Mouse (Mus musculus) stomach, embryonic 14.5 days (tissue): ENCODE results near the gene Phactr3. TPM values are rescaled to one million over a fixed set of nuclear protein-coding genes. Genes with fewer than 3 reads are reported as not detected.

ENCODE experiments used
- ATAC-seq: fragments of 200-750 bp; cut with Nextera tagmentation; 2 replicates; pipeline ENCODE4 v1.8.0; 2017; ENCODE audit warnings: low read depth, moderate TSS enrichment; ENCODE audit not compliant: insufficient number of reproducible peaks, insufficient read depth, low FRiP score
- H3K27ac ChIP-seq: fragments of 300-500 bp; sonication (generic); 2 replicates; pipeline ENCODE4 v1.5.1; 2014; ENCODE audit warnings: mild to moderate bottlenecking, low read length, moderate library complexity, mixed read lengths
- H3K27me3 ChIP-seq: fragments of 300-500 bp; sonication (generic); 2 replicates; pipeline ENCODE4 v1.6.1; 2014; ENCODE audit warnings: low read length, control low read depth, mixed read lengths; ENCODE audit not compliant: control insufficient read depth, insufficient read depth
- H3K36me3 ChIP-seq: fragments of 300-500 bp; sonication (generic); 2 replicates; pipeline ENCODE4 v1.6.1; 2014; ENCODE audit warnings: mild to moderate bottlenecking, control low read depth, low read length, moderate library complexity, mixed read lengths; ENCODE audit not compliant: control insufficient read depth, insufficient read depth
- H3K4me1 ChIP-seq: fragments of 300-500 bp; sonication (generic); 2 replicates; pipeline ENCODE4 v1.6.1; 2014; ENCODE audit warnings: low read length, control low read depth, mixed read lengths; ENCODE audit not compliant: control insufficient read depth, insufficient read depth
- H3K4me2 ChIP-seq: fragments of 300-500 bp; sonication (generic); replicated peaks from 2 replicates; pipeline ENCODE4 v1.6.1; 2014; ENCODE audit warnings: low read depth, low read length, control low read depth
- H3K4me3 ChIP-seq: fragments of 300-500 bp; sonication (generic); 2 replicates; pipeline ENCODE4 v1.5.1; 2014; ENCODE audit warnings: low read depth, low read length, control low read depth
- H3K9ac ChIP-seq: fragments of 300-500 bp; sonication (generic); replicated peaks from 2 replicates; pipeline ENCODE4 v1.6.1; 2014; ENCODE audit warnings: low read depth, mild to moderate bottlenecking, control low read depth, low read length, moderate library complexity, mixed read lengths
- H3K9me3 ChIP-seq: fragments of 300-500 bp; sonication (generic); 2 replicates; pipeline ENCODE4 v1.6.1; 2016; ENCODE audit warnings: low read depth, low read length, control low read depth; ENCODE audit not compliant: control insufficient read depth
- WGBS: fragments of 180-500 bp; shearing (Covaris S2); extraction: QIAGEN DNeasy Blood & Tissue Kit; methylation state at CpG from one replicate; pipeline ENCODE4 v1.1.7; 2014; 5-methylcytosine and 5-hydroxymethylcytosine counted together
- polyA plus RNA-seq: library from polyadenylated mRNA; unstranded; fragments of >200 nt; fragmentation: Nextera tagmentation; extraction: Ambion mirVana; gene quantifications from 2 replicates; pipeline ENCODE4 v1.2.1, GENCODE M21; 2014

Gene Phactr3
- polyA plus RNA-seq, 1 experiment from 2014 or later = 4.6 TPM

DNA sequence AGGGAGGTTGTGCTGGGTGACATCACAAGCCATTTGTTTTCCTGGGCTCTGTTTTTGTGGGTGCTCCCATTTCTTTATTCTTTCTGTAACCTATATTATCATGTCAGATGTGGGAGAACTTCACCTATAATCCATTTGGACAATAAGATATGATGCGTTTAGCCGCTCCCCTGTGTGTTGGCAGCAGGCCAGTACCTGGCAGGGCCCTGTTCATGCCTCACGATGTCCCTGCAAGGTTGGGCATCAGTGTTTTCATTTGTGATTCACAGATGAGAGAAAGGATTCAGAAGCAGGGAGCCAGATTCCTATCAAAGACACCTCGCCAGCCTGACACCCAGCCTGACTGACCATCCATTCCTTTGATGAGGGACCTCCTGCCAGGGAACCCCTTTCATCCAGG, 99.7 kb downstream of the Phactr3 start:
- no peak for ATAC-seq
- Histone ChIP-seq H3K4me1 (no peaks in the 10 kb centered on the region), H3K4me3 (no peak overlapping the region), H3K4me2 (no peak overlapping the region), H3K9ac (no peak overlapping the region), H3K36me3 (no peaks in the 10 kb centered on the region), H3K9me3 (no peaks in the 10 kb centered on the region), H3K27me3 (no peaks in the 10 kb centered on the region), H3K27ac (no peak overlapping the region)
- WGBS = 60% methylated on average over 4 of the region's 4 CpGs

DNA sequence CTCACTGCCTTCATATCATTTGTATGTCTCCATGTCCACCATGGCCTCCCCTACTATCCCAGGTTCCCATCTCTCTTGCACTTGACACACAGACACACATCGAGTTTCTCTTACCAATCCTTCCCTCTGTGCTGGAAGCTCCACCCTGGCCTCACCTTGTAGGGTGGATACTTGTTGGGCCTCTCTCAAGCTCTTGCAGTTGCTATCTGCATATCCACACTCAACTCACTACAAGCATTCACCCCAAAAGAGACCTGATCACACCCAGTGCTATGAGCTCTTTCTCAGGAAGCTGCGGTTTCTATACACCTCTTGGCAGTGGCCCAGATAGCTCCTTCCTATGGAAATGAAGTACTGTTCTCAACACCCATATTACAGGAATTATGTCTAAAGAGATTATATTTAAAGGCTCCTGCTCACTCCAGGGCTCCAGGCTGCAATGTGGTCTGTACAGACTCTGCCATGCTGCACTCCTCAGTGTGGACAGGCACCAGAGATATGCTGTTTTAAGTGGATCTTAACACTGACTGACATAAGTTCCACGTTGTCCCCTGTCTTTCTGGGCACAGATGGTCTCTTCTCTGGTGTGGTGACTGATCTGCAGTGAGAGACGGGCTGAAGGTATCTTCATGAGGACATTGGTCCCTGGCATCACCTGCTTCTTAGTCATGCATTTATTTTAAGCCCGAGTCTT, 100.8 kb downstream of the Phactr3 start:
- Histone ChIP-seq H3K27me3 (no peaks in the 10 kb centered on the region), H3K4me3 (no peak overlapping the region), H3K4me1 (no peaks in the 10 kb centered on the region), H3K27ac (no peak overlapping the region), H3K9ac (no peak overlapping the region), H3K4me2 (no peak overlapping the region), H3K9me3 (no peaks in the 10 kb centered on the region), H3K36me3 (no peaks in the 10 kb centered on the region)
- no peak for ATAC-seq
- 69% methylated on average over 5 of the region's 5 CpGs for WGBS

DNA sequence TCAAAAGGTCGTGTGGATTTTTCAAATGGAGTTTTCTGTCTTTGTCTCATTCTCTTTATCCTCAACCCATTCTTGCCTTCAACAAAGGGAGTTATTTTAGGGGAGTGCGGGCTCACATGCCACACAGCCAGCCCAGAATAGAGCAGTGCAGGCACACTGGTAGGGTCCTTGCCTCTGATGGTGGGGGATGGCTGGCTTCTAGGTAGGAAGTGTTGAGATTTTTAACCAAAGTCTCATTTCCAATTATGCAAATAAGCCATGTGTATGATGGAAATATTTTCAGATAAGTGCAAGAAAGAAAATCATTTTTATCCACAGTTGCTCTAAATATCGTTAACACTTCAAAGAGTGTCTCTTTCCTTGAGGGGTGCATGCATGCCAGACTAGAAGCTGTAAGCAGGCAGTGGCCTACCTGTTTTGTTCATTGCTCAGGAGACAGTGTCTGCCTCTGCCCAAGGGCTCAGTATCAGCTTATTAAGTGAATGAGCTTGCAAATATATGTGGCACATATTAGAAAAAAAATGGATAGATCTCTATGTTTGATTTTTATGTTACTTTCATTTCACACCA, 101.5 kb downstream of the Phactr3 start:
- Histone ChIP-seq H3K9ac (no peak overlapping the region), H3K27me3 (no peaks in the 10 kb centered on the region), H3K4me2 (no peak overlapping the region), H3K9me3 (no peaks in the 10 kb centered on the region), H3K4me1 (no peaks in the 10 kb centered on the region), H3K27ac (no peak overlapping the region), H3K4me3 (no peak overlapping the region), H3K36me3 (no peaks in the 10 kb centered on the region)
- WGBS = 73% methylated on average over 3 of the region's 3 CpGs
- no peak for ATAC-seq

DNA sequence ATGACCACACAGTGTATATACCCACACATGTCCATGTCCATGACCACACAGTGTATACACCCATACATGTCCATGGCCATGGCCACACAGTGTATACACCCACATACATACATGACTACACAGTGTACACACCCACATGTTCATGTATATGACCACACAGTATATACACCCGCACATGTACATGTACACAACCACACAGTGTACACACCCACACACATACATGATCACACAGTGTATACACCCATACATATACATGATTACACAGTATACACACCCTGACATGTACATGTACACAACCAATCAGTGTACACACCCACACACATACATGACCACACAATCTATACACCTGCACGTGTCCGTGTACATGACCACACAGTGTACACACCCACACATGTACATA, 102.2 kb downstream of the Phactr3 start:
- H3K4me2 ChIP-seq = no peak overlapping the region
- no peaks in the 10 kb centered on the region for H3K27me3 ChIP-seq
- H3K9ac ChIP-seq = no peak overlapping the region
- H3K36me3 ChIP-seq = no peaks in the 10 kb centered on the region
- no peak overlapping the region for H3K27ac ChIP-seq
- H3K4me3 ChIP-seq = no peak overlapping the region
- no peaks in the 10 kb centered on the region for H3K4me1 ChIP-seq
- 92% methylated on average over 3 of the region's 3 CpGs for WGBS
- ATAC-seq = peak; percentile 76
- H3K9me3 ChIP-seq = no peaks in the 10 kb centered on the region

DNA sequence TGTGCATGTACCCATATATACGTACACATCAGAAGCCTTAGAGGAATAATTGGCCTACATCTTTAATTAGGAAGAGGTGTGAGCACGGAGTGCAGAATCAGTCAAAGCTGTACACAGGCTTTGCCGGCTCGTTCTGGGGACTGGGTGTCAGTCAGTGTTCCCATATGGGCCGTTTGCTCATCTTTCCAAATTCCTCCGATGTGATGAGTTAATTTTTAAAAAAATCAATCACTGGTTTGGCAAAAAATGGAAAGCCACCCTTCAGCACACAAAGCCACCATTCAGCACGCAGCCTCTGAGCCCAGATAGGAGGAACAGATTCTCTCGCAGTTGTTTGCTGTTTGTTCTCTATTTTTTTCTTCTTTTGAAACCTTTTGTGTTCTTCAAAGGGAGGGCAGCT, 110.5 kb downstream of the Phactr3 start:
- Histone ChIP-seq H3K4me1 (no peaks in the 10 kb centered on the region), H3K4me3 (no peak overlapping the region), H3K36me3 (no peaks in the 10 kb centered on the region), H3K4me2 (no peak overlapping the region), H3K9me3 (no peaks in the 10 kb centered on the region), H3K27ac (no peak overlapping the region), H3K9ac (no peak overlapping the region), H3K27me3 (no peaks in the 10 kb centered on the region)
- WGBS = 69% methylated on average over 8 of the region's 8 CpGs
- no peak for ATAC-seq

DNA sequence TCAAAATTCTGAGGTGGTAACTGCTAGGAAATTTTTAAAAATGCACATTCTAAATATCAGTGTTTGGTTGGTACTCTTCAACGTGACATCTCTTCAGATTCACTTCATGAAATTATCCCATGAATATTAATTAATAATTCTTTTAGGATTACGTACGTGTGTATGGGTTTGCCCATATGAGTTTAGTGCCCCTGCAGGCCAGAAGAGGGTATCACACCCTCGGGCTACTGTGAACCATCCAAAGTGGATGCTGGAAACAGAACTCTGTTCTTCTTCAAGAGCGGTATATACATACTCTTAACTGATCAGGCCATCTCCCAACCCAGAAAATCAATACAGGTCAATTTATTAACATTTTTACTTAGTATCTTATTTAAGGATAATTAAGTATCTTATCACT, 114.7 kb downstream of the Phactr3 start:
- Histone ChIP-seq H3K9ac (no peak overlapping the region), H3K4me3 (no peak overlapping the region), H3K27ac (no peak overlapping the region), H3K4me2 (no peak overlapping the region), H3K4me1 (no peaks in the 10 kb centered on the region), H3K36me3 (no peaks in the 10 kb centered on the region), H3K27me3 (no peaks in the 10 kb centered on the region), H3K9me3 (no peaks in the 10 kb centered on the region)
- ATAC-seq = no peak
- WGBS = 77% methylated on average over 5 of the region's 5 CpGs

DNA sequence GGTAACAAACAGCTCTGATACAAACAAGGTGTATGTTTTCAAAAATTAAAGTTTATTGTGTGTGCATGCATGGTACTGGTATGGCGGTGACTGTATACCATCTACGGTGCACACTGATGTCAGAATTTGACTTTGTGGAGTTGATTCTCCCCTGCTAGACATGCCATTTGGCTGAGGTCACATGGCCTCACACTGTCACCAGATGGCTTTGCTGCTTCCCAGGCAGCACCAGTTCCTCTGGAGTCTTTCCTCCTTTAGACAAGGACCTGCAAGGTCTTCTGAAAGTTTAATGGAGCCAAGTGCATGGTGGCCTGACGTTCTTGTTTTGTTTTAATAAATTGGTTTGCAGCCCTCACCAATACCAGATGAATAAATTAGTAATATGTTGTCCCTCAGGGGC, 118.3 kb downstream of the Phactr3 start:
- H3K27ac ChIP-seq = no peak overlapping the region

DNA sequence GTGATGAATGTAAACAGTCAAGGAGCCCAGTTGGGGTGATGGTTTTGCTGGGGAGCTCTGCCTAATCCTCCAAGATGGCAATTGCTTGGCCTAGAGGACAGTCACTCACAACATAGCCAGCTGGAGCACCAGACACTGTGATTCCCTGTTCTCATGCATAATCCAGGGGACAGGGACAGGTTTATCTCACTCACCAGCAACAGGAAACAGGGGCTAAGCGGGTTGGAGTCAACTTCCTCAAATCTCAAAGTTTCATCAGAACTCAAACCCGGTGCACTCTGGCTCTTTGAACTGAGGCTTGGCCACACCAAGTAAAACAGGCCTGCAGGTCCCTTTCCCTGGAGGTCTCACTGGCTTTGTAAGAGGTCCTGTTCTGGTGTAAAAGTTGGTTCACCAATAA, 119.7 kb downstream of the Phactr3 start:
- H3K4me2 ChIP-seq = no peak overlapping the region
- no peak overlapping the region for H3K27ac ChIP-seq
- no peaks in the 10 kb centered on the region for H3K36me3 ChIP-seq
- 76% methylated on average over 2 of the region's 2 CpGs for WGBS
- no peaks in the 10 kb centered on the region for H3K9me3 ChIP-seq
- H3K4me3 ChIP-seq = no peak overlapping the region
- no peaks in the 10 kb centered on the region for H3K27me3 ChIP-seq
- H3K4me1 ChIP-seq = no peaks in the 10 kb centered on the region
- no peak for ATAC-seq
- no peak overlapping the region for H3K9ac ChIP-seq

More for the DNA sequence above, 118.3 kb downstream of the Phactr3 start:
- Histone ChIP-seq H3K4me2 (no peak overlapping the region), H3K4me1 (no peaks in the 10 kb centered on the region), H3K9ac (no peak overlapping the region), H3K36me3 (no peaks in the 10 kb centered on the region), H3K9me3 (no peaks in the 10 kb centered on the region), H3K27me3 (no peaks in the 10 kb centered on the region), H3K4me3 (no peak overlapping the region)
- 76% methylated on average over 3 of the region's 3 CpGs for WGBS
- ATAC-seq = no peak

DNA sequence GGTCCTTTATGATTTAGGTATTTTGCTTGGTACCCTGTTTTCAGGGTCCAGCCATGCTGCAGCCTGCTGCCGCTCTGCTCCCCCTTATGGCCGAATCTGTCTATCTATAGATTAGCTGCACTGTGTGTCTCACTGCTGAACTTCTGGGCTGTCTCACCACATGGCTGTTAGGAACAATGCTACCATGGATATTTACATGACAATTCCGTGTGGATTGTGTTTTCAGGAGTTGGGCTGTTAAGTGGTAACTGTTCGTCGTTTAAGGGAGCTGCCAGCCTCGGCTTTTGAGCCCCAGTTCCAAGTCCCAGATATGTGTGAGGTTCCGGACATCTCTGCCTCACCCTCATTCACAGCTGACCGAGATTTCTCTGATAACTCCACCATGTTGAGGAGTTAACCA, 122.1 kb downstream of the Phactr3 start:
- no peak overlapping the region for H3K27ac ChIP-seq
- ATAC-seq = no peak
- WGBS = 65% methylated on average over 8 of the region's 8 CpGs
- H3K27me3 ChIP-seq = no peaks in the 10 kb centered on the region
- H3K4me2 ChIP-seq = no peak overlapping the region
- H3K36me3 ChIP-seq = no peaks in the 10 kb centered on the region
- H3K4me1 ChIP-seq = no peaks in the 10 kb centered on the region
- H3K9ac ChIP-seq = no peak overlapping the region
- H3K9me3 ChIP-seq = no peaks in the 10 kb centered on the region
- no peak overlapping the region for H3K4me3 ChIP-seq
